Mouse (Mus musculus) embryo, embryonic 10.5 days (tissue): ENCODE data around the gene Atg14.

ENCODE experiments used
- DNase-seq: peaks from one replicate; pipeline ENCODE4 v3.0.0-alpha.2; 2015; ENCODE audit warnings: low spot score

Atg14 gene

DNA sequence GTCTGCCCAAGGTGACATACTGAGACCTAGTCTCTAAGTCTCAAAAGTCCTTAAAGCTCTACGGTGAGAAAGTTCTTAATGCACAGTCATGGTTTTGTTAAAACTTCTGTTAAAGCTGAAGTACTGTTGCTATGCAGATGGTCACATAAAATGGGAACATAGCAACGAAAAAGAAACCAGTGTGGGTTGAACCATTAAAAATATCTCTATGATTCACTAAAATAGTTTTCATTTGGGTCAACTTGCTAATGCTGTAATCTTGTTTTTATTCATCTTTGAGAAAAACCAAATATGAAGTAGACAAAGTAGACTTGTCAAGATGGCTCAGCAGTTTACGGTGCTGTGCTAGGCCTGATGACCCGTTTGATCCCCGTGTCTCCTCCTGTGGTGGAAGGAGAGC, 63.8 kb downstream of the Atg14 start:
- no peak for DNase-seq

DNA sequence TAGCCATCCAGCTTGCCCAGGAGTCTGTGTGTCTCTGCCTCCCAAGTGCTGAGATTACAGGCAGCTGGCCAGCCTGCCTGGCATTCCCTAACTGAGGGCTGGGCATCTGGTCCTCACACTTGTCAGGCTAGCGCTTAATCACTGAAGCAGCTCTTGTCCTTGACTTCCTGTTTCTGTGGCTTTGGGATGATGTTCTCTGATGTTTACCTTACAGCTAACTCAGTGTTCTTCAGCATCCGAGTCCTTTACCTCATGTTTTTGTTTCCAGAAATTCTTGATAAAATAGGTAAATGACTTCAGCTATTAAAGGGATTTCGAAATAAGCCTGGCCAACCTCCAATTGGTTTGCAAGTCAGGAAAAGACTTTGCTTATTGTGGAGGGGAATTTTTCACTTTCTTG, 66.4 kb downstream of the Atg14 start:
- DNase-seq = no peak

DNA sequence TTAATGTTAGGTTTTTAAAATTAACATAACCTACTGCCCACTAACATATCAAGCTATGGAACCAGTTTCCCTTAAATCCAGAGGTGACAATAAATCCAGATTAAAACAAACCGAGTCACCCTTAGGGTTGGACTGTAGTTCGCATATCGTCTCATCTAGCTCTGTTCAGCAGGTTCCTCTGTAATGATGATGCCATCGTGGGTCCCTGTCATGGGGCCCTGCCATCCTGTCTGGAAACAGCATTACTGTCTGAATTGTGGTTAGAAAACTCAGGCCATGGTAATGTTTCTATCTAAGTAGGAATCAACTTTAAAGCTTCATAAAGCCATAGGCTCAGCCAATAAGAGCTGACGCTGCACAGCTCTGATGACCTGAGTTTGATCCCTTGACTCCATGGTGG, 71.8 kb downstream of the Atg14 start:
- DNase-seq = no peak

DNA sequence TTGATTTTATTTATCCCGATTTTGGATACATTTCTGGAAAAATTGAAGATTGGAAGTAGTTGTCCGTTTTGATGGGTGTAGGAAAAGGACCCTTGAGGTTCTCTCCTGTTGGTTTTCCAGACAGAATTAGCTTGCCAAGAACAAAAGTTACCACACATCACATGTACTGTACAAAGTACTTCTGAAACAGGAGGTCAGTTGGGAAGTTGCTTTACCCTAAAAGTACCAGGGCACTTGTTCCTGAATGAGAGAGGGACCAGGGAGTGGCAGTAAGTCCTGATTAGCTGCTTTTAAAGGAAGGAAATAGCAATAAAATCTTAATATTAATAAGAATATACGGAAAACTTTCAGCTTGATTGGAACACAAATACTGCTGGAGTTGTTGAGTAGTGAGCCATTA, 73.3 kb downstream of the Atg14 start:
- DNase-seq = no peak

DNA sequence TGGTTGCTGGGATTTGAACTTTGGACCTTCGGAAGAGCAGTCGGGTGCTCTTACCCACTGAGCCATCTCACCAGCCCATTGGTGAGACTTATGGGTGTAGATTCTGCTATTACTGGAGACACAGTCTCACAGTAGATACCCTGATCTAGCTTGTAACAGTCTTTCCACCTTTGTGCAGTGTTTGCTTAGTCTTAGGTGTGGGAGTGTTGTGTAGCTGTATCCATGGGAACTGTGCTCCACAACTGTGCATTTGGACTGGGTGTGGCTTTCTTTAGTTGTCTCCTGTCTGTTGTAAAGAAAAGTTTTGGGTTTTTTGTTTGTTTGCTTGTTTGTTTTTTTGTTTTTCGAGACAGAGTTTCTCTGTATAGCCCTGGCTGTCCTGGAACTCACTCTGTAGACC, 74.5 kb downstream of the Atg14 start:
- DNase-seq = no peak

DNA sequence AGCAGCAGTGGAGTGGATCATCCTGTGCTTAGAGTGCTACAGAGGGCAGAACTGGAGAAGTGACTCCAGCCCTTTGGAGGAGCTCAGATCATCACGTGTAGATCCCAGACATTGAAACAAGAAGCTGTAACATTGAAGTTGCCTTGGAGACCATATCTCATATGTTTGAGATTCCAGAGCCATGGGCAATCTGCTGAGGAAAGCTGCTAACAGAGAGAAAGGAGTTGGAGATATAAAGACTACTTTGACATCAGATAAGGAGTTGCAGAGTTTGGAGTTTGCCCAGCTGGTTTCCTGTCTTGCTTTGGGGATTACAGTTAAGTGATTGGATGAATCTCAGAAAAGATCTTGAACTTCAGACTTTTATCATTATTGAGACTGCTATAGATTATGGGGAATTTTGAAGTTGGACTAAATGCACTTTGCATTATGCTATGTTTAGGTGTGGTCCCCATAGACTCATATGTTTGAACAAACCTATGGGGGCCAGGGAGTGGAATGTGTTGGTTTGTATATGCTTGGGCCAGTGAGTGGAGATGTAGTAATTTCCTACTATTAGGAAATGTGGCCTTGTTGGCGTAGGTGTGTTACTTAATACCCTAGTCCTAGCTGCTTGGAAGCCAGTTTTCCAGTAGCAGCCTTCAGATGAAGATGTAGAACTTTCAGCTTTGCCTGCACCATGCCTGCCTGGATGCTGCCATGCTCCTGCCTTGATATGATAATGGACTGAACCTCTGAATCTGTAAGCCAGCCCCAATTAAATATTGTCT, 76.7 kb downstream of the Atg14 start:
- DNase-seq = no peak
